Mouse (Mus musculus) CD8-positive naive resting alpha-beta T cell, adult 2 months (primary cell): ENCODE results near the gene Vps37b.
A peak's percentile ranks its signal among the peaks of the same experiment; 100 is the strongest.

Source experiments
- DNase-seq, 2 experiments: peaks; one replicate each; pipeline ENCODE4 v3.0.0; 2022; ENCODE audit warnings: low read depth in 2 of 2, low spot score in 2 of 2

Vps37b gene

DNA sequence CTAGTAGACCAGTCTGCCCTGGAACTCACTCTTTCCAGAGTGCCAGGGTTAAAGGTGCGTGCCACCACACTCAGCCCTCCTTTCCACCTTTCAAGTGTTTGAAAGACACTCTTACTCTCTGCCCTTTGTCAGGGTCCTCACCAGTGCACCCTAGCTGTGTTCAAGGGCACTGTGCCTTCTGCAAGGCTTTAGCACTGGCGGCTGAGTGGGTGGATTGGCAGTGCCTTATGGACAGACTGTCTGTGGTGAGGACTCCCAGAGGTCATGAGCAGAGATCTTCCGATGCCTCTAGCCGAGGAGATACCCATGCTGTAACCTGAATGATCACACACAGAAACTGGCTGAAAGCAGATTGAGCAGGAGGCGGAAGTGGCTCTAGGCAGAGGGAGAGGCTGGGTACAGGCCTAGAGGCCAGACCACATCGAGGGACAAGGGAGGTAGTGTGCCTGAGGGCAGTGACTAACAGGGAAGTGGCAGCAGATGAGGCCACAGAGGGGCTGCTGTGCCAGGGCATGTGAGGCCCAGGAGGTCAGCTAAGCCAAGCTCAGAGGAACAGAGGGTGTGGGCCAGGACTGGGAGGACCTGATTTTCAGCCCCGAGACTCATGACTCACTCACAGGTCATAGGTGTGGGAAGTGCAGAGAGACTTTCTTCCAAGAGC lies 14.8 kb upstream of the Vps37b start:
- DNase-seq = no peak

DNA sequence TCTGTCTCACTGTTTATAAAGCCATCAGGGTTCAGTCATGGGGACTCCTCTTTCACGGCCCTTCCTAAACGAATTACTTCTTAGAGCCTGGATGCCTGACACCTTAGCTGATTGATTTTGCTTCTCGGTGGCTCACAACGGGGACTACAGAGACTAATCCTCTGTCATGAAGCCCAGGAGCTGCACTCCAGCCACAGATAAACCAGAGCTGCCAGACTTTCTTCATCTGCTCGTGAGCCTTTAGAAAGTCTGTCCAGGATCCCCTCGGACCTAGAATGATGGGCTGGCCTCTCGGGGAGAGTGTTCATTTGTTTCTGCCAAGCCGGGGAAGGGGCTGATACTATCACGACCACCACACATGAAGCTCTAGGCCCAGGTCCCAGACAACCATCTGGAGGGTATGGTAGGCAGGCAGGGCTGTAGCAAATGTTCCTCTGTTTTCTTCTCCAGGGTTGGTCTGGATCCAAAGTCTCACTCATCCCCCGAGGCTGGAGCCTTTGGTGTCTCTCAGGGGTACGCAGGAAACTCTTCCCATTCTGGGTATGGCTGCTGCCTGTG lies 13.5 kb upstream of the Vps37b start:
- no peak for DNase-seq

DNA sequence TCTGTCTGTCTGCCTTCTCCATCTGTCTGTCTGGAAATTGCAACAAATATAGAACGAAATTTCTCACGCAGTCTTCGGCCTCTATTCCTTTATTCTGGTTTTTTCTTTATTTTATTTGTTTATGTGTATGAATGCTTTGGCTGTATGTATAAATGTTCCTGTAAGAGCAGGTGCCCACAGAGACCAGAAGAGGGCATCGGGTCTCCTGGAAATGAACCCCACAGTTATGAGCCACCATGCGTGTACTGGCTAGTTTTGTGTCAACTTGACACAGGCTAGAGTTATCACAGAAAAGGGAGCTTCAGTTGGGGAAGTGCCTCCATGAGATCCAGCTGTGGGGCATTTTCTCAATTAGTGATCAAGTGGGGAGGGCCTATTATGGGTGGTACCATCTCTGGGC lies 11.9 kb upstream of the Vps37b start:
- no peak for DNase-seq

DNA sequence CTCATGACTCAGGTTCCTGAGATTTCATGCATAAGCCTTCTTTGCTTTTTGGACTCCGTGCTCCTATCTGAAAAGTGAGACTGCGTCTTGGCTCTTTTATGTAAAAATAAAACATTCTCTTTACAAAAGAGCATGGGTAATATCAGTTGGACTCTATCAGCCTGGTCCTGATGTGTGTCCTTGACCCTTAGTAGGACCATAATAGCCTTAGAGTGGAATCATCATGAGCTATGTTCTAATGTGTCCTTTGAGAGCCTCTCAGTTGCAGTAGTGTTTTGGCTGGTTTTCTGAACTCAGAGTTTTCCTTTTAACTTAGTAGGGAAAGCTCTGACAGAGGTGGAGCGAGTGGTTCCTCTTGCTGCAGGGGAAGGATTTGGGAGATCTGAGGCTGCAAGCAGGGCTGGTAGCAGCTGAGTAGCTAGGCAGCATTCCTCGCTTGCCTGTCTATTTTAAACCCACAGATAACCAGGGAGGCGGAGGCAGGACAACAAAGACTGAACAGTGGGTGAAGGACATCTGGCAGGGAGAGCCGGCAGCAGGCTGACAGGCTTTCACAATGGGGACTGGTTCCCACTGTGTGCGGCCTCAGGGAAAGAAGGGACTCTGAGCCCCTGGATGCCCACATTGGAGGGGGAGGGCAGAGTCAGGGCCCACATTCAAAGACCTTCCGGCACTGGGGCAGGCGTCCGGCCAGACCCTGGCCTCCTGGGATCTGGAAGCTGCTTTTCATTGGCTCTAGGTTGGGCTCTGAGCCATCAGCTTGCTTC lies 11.3 kb upstream of the Vps37b start:
- DNase-seq = no peak

DNA sequence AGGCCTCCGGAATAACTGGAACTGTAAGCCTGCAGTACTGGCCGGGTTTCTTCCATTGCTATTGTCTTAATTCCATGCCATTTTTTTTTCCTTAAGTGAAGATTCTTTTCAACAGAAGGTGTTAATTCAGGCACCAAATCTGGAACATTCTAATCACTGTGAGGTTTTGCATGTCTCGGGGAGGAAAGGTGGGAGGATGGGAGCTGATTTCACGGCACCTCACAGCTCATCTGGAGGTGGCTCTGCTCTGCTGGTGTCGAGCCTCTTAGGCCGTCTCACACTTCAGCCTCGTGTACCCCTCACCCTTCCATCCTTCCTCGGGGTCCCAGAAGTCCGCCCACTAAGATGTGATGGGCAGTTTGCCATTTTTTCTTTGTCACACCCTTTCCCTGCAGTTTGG lies 9.0 kb upstream of the Vps37b start:
- no peak for DNase-seq

DNA sequence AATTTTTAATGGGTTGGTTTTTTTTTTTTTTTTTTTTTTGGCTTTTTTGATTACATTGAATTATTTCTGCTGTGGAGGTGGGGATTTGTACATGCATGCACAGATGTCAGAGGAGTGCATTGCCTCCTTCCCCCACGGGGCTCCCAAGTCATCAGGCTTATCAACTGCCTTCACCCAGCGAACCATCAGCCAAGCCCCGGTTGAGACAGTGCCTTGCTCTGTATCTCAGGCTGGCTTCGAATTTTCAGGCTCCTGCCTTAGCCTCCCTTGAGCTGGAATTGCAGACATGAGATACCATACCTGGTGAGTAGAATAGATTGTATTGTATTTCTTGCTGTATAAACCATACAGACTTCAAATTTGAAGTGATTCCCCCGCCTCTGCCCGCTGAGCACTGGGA lies 7.5 kb upstream of the Vps37b start:
- no peak for DNase-seq

DNA sequence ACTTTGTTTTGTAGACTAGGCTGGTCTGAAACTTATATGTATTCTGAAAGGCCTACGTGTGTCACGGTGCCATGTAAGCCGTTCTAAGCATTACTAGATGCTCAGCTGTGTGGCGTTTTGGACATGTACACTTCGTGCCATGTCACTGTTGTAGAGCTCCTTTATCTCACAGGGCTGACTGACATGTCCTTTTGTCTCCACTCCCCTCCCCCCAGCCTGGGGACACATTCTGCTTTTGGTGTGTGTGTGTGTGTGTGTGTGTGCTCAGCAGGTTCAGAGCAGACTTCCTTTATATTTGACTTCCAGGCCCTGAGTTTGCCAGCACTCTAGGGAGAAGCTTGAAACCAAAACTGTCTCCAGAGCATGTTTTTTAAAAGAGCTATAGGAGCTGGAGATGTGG lies 4.8 kb upstream of the Vps37b start:
- DNase-seq = peak; percentile 52 to 61

DNA sequence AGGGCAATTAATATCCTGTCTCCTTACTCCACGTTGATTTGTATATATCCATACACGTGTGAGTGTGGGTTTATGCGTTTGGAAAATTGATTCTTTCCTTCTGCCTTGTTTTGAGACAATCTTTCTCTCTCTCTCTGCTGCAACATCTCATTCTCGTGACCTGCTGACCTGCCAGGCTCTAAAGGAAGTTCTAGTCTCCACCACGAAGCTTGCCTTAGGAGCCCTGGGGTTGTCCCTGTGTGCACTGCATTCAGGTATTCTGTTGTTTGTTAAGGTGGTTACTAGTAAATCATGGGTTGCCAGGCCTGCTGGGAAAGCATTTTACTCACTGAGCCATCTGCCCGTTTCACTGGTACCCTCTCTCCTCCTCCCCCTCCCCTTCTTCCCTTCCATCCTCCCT lies 4.3 kb upstream of the Vps37b start:
- DNase-seq = peak; percentile 65 to 66

DNA sequence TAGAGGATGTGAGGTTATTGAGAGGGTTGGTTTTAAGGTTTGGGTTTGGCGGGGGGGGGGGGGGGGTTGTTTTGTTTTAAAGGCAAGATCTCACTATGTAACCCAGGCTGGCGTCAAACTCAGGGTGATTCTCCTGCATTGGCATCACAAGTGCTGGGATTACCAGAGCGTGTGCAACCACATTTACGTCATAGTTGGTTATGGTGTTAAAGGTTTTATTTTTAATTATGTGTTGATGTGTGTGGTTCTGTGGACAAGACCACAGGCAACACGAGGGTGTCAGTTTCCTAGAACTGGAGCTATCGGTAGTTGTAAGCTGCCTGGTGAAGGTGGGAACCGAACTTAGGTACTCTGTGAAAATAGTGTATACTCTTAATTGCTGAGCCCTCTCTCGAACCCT lies 3.7 kb upstream of the Vps37b start:
- DNase-seq = peak; percentile 86 to 89

DNA sequence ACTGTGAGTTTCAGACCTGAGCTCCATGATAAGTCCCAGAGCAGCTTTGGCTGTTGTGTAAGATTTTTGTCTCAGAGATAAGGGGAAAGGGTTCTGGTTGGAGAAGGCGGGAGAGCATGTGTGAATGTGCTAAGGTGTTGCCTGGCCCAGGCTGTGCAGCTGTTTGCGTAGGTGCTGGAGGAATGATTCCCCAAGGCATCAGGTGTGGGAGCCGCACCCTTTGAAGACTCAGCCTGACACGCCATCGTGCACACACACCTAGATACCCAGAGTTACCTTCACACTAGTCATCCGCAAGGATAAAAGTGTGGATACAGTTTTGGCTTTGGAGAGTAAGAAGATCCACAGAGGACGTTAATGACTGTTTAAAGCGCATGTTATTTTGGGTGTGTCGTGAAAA lies 3.3 kb upstream of the Vps37b start:
- peak; percentile 71 to 73 for DNase-seq

DNA sequence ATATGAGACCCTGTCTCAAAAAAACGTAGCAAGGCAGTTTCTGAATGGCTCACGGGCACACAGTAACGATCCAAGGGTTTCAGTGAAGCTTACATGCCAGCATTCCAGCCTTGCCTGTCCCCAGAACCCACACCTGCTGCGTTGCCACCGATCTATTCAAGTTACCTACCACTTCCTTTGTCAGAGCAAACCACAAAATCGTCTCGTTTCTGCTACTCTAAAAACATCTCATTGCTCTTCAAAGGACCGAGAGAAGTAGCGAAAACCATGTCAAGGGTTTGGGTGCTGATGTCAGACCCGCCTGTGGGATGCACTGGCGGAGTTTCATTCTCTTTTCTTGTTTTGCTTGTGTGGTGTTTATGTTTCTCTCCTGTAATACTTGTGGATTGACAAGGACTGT lies 2.4 kb upstream of the Vps37b start:
- DNase-seq = peak; percentile 78 to 80

DNA sequence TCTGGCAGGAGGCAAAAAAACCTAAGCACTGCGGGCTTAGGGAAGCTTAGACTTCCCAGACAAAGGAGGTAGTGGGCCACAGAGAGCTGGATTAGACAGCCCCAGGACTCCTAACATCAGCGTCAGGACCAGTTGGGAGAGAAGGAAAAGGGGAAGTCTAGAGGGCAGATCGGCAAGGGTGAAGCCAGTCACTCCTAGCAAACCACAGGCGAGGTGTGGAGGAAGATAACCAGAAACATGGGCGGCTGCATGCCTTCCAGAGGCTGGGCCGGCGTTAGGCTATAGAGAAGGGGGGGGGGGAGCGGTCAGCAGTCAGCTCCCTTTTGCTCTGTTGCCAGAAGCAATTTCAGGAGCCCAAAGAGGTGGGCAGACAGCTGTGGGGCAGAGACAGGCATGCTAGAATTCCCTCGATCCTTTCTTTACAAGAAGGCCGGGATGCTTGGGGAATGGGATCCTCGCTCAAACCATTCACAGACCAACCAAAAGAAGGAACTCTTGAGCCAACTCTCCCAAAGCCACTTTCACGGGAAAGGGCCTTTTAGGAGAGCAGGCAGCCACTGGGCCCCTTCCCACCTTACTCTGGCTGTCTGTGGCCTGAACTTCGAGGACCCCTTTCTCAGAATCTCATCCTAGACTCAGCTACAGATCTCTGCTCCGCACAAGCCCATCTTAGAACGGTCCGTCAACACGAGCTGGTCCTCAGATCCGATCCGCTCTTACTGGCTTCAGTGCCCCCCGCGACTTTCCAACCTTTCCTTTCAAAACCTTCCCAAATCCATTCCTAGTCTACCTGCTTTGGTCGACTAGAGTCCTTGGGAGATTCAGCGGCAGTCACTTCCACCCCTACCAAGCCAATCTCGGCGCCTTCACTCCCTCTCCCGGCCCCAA lies 758 bp downstream of the Vps37b start:
- DNase-seq = no peak

DNA sequence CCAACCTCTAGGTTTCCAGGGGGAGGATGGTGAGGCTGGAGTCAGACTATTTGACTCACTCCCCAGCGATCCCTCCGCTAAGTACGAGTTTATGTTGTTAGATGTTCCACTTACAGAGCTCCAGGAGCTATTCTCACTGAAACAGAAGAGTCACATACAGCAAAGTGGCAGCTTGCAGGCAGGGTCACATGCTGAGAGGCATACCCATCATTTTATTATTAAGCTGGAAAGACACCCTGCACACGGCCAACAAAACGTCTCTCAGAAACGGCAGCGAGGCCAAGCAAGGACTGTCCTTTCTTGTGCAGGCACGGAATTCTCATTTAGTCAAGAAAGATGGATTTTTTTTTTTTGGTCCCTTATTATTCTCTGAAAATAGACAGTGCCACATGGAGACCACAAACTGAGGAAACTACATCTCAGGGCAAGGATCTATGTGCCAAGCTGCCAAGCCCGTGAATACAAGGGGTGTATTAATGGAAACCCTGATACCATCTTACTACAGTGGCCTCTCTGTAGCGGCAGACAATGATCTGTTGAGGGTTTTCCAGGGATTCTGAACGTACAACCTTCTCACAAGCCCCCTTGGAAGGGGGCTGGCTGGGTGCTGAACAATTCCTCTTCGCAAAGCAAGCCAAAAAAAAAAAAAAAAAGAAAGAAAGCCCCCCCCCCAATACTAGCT lies 1.5 kb downstream of the Vps37b start:
- peak; percentile 30 to 35 for DNase-seq

DNA sequence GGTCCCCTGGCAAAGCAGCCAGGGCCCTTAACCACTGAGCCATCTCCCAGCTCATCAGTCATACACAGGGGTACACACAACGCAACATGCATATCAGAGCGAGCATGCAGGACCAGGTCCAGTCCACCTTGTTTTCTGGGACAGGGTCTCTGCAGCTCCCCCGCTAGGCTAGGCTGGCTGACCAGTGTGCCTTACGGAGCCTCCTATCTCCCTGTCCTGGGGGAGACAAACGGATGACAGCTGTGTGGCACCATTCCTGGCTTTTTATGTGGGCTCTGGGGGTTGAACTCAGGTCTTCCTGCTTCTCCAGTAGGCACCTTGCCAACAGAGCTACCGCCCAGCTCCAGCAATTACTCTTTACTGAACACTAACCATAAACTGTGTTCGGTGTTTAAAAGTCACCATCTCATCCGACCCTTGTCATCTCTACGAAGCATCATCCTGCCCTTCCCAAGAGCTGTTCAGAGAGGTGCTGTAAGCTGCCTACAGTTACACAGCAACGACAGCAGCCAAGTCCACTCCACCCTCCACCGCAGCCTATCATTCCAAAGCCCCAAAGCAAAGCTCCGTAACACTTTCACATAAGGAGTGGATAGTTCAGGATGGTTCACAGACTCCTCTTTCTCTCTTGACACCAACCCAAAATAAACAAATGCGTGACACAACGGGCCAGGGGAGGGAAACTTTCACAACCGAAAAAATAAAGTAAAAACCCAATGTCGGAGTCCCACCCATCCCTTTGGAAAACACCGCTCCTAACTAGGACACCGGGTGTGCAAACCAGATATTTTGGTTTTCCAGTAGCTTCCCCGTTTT lies 2.6 kb downstream of the Vps37b start:
- DNase-seq = peak; percentile 61

DNA sequence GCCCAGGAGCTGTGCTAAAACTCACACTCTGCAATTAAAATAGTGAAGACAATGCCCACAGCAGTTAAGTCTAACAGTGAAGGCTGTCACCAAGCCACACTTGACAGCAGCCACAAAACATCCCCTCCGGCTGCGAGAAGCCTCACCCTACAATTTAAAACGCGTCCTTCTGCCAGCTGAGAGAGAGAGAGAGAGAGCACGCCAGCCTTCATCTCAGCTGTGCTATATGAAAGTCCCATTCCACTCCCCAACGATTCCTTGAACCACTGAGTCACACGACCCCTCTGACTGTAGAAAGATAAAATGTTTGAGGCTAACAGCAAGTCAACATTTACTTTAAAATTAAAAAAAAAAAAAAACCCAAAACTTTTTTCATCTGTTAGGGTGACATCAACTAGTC lies 3.4 kb downstream of the Vps37b start:
- peak; percentile 51 to 59 for DNase-seq

DNA sequence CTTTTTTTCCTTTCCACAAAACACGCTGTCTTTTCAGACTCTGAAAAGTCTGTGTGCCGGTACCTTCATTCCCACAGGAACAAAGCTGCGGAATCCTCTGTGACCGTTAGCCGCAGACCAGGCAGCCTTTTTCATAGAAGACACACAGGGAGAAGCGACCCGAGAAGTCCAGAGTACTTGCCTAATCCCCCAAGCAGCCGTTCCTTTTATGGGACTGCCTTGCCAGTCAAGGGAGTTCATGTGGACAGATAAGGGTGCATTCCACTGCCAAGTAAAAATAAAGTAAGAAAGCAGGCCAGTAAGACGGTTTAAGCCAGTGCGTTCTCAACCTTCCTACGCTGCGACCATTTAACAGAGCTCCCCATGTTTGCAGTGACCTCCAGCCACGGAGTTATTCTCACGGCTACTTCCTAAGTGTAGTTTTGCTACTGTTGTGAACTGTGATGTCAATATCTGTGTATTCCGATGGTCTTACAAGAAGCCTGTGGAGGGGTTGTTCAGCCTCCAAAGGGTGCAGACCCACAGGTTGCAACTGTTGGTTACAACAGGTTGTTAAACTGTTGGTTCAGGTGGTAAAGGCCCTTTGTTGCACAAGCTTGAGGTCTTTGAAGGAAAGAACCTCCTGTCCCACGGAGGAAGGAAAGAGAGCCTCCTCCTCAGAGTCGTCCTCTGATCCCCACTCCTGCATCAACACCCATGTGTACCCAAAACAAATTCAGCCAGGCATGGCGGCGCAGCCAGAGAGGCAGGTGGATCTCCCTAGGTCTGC lies 4.2 kb downstream of the Vps37b start:
- DNase-seq = peak; percentile 19 to 46

DNA sequence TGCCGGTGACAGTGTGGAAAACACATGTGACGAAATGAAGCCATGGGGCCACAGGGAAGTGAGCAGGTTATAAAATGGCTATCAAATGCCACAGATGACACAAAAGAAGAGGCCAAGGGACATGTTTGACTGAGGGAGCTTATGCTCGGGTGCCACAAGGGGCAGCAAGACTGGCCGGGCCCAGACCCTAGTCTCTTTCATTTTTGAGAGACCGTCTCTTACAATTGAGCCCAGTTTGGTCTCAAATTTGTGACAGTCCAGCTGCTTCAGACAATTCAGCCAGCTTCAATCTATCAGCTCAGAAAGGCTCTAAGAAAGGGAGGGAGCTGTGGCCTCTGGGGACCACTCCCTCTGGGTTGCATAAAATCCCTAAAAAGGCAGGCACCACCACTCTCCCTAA lies 5.5 kb downstream of the Vps37b start:
- peak in 1 of 2 experiments; percentile 26 for DNase-seq

DNA sequence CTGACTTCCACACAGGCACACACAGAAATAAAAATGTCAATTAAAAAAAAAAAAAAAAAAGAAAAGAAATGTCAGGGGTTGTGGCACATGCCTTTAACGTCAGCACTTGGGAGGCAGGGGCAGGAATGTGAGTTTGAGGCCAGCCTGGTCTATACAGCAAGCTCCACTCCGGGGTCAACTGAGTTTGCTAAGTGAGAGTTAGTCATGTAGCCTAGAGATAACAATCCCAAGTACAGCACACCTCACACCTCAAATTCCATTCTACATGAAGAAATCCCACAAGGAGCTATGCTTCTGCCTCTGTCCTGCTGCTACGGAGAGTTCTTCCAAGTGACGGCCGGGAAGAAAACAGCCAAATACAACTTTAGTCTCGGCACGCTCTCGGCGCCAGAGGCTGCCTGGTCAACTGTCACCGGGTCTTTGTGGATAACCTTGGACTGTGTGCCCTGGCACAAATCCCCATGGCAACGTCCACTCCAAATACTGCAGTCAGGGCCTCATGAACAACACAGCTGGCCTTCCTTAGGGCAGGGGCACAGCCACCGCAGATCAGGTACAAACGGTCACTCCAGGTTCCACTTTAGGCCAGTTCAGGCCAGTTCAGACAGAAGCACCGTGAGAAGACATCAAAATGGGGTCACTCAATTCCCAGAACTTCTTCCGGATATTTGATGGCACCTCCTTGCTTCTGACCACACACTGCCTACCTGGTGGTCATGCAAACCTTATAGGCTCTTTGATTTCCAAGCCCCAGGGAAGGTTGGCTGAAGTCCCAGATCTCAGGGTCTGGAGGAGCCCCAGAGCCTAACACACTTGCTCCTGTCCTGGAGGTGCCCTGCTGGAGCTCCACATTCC lies 6.3 kb downstream of the Vps37b start:
- DNase-seq = peak; percentile 27 to 34
